7 mouse cellular contexts compared by ENCODE assay signal in genomic region chr3:154331506-154332212, GRCm38 (mm10). TPM values are rescaled to one million over a fixed set of nuclear protein-coding genes. Genes with fewer than 3 reads are reported as not detected.
DNase-seq lines count a peak whose midpoint lies in the region; ATAC-seq and TF ChIP-seq lines count a peak whose summit lies in the region.

No protein-coding gene starts in this region.

- no peak overlapping the region for H3K27ac ChIP-seq in liver, postnatal 0 days (ENCODE audit: low read depth)

- intact Hi-C loops in heart, postnatal 10 days (cut with DNase I), result loop anchor here (5.0 kb wide), 1 partner anchor 241 kb away; no protein-coding TSS in a partner anchor
- intact Hi-C loops in left cerebral cortex, postnatal 36 days (cut with DNase I), result loop anchor here (5.0 kb wide), 1 partner anchor 241 kb away; no protein-coding TSS in a partner anchor

- peaks cover 6% of the 10 kb centered on the region; the same call in 1 of the 2 replicates for H3K4me1 ChIP-seq in liver, postnatal 0 days (ENCODE audit: insufficient read depth)

- TF ChIP-seq EP300 in liver, postnatal 0 days (IDR thresholded peaks at IDR 0.05; ENCODE audit: low read depth), result no peak

- WGBS in liver, postnatal 0 days (ENCODE audit: insufficient replicate concordance), result 3% methylated on average over 21 of the region's 21 CpGs

- peak; percentile 67 for ATAC-seq in common myeloid progenitor, adult 5-6 weeks (replicated peaks; ENCODE audit: low read depth, poor library complexity, severe bottlenecking)
- no peak for ATAC-seq in liver, postnatal 0 days

- peak overlapping the region; percentile 30 for H3K4me3 ChIP-seq in liver, postnatal 0 days (ENCODE audit: low read depth, low read length)

- TF ChIP-seq CTCF in liver, postnatal 0 days (IDR thresholded peaks at IDR 0.05; ENCODE audit: low read depth), result no peak

- H3K4me2 ChIP-seq in liver, postnatal 0 days (ENCODE audit: low read depth, low read length), result peak overlapping the region; percentile 56

- no peaks in the 10 kb centered on the region for H3K36me3 ChIP-seq in liver, postnatal 0 days (replicated peaks; ENCODE audit: insufficient read depth, low read length)

- peak; percentile 40 for DNase-seq in NIH3T3 (ENCODE audit: low read depth)
- DNase-seq in heart, postnatal 10 days, result peak; percentile 32 to 45
- DNase-seq in liver, postnatal 0 days, result no peak
- no peak for DNase-seq in ovary, adult 18-20 months (ENCODE audit: low spot score)
- no peak for DNase-seq in left cerebral cortex, postnatal 36 days (ENCODE audit: low spot score in 2 of 2)
- no peak for DNase-seq in right cerebral cortex, postnatal 36 days (ENCODE audit: low spot score in 2 of 2)

- no peak overlapping the region for H3K9ac ChIP-seq in liver, postnatal 0 days (replicated peaks)

- H3K9me3 ChIP-seq in liver, postnatal 0 days (ENCODE audit: low read length), result no peaks in the 10 kb centered on the region

- H3K27me3 ChIP-seq in liver, postnatal 0 days (ENCODE audit: insufficient read depth, low read length), result peaks cover 96% of the 10 kb centered on the region

RNA-seq across cellular contexts. Expression of gene Lhx8, which starts 1.2 kb away (rescaled TPM):
- total RNA-seq in common myeloid progenitor, adult 5-6 weeks (2017), result not detected in 2 replicates
- under 1 TPM in 1 of 2 experiments, not detected in 1; 0.48 TPM for total RNA-seq in heart, postnatal 10 days (2021)
- polyA plus RNA-seq in liver, postnatal 0 days (2015; fragmentation: Nextera tagmentation; extraction: Ambion mirVana), result not detected in 2 replicates
- 1 to 10 TPM in 1 of 2 experiments, under 1 TPM in 1; 0.25 to 1.6 TPM for total RNA-seq in left cerebral cortex, postnatal 36 days (2021)

Comparison
In these comparisons a context has a peak if more than half of its experiments do, and no peak if none do; other contexts are left out.
1. DNase-seq: peak in NIH3T3 (single experiment) and heart, postnatal 10 days (2 of 2); none in liver, postnatal 0 days (single experiment), ovary, adult 18-20 months (single experiment), left cerebral cortex, postnatal 36 days (0 of 2) and right cerebral cortex, postnatal 36 days (0 of 2).